Mouse (Mus musculus) MEL (cell line): Measurements from ENCODE around the gene Tbc1d17.

Experiments used
- CTCF ChIP-seq, 3 experiments: IDR thresholded peaks in 2 of 3; conservative IDR thresholded peaks in 1 of 3; 2 replicates each; pipeline ENCODE4 v1.5.1; 2011 to 2012; ENCODE audit warnings: low read length in 3 of 3, low read depth in 2 of 3, mild to moderate bottlenecking in 2 of 3, improper control_type of control experiment in 1 of 3, inconsistent platforms in 1 of 3, mixed read lengths in 1 of 3, moderate library complexity in 1 of 3; ENCODE audit not compliant: control insufficient read depth in 1 of 3, insufficient read depth in 1 of 3, poor library complexity in 1 of 3, severe bottlenecking in 1 of 3
- EP300 ChIP-seq, 2 experiments: IDR thresholded peaks; 2 replicates each; pipeline ENCODE4 v1.6.1; 2011; ENCODE audit warnings: improper control_type of control experiment in 2 of 2, low read length in 2 of 2, low read depth in 1 of 2, mild to moderate bottlenecking in 1 of 2
- GATA1 ChIP-seq: IDR thresholded peaks from 2 replicates; pipeline ENCODE4 v1.6.1; 2011; ENCODE audit warnings: low read depth, low read length, improper control_type of control experiment
- MEF2A ChIP-seq: IDR thresholded peaks from 2 replicates; pipeline ENCODE4 v1.6.1; 2014; ENCODE audit warnings: low read depth, mild to moderate bottlenecking, inconsistent platforms, low read length, improper control_type of control experiment; ENCODE audit not compliant: poor library complexity, insufficient replicate concordance, severe bottlenecking; ENCODE audit errors: extremely low read depth
- RCOR1 ChIP-seq: IDR thresholded peaks from 2 replicates; pipeline ENCODE4 v1.6.1; 2012; ENCODE audit warnings: low read depth, mild to moderate bottlenecking, inconsistent platforms, low read length, improper control_type of control experiment
- TCF12 ChIP-seq: IDR thresholded peaks from 2 replicates; pipeline ENCODE4 v1.6.1; 2014; ENCODE audit warnings: low read depth, mild to moderate bottlenecking, inconsistent platforms, low read length, improper control_type of control experiment, moderate library complexity
- ZMIZ1 ChIP-seq: IDR thresholded peaks from 2 replicates; pipeline ENCODE4 v1.6.1; 2012; ENCODE audit warnings: low read depth, mild to moderate bottlenecking, inconsistent platforms, low read length, improper control_type of control experiment, moderate library complexity

DNA sequence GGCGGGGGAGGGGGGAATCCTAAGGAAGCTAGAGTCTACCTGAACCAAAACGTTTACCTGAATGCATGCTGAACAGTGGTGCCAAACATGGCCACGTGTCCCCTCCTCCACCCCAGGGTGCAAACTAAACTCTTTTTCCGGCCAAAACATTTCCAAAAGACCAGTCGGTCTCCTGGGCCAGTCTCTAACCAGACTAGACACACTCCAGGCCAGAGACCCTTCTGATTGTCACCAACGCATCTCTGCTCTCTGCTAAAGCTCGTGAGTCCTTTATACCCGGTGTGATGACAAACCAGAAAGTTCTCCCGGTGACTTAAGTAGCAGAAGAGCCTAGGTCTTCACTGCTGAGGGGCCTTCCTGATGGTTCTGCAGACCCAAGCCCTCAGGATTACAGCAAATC is 18.9 kb upstream of the Tbc1d17 start:
- TF ChIP-seq TCF12 (no peak), EP300 (IDR thresholded peaks at IDR 0.05; ENCODE audit: low read depth in 1 of 2, low read length in 2 of 2) (no peak), CTCF (IDR thresholded peaks at IDR 0.05 in 2 of 3, conservative IDR thresholded peaks at IDR 0.05 in 1 of 3; ENCODE audit: control insufficient read depth in 1 of 3, insufficient read depth in 1 of 3, low read depth in 2 of 3, low read length in 3 of 3, poor library complexity in 1 of 3, severe bottlenecking in 1 of 3) (no peak), RCOR1 (no peak), ZMIZ1 (no peak), GATA1 (no peak), MEF2A (no peak)
